Mouse (Mus musculus) kidney, postnatal 0 days (tissue): ENCODE measurements around the gene Gm49776. TPM values are rescaled to one million over a fixed set of nuclear protein-coding genes. Genes with fewer than 3 reads are reported as not detected.

ENCODE experiments used
- ATAC-seq: fragments of 200-750 bp; cut with Nextera tagmentation; replicated peaks from 2 replicates; pipeline ENCODE4 v1.8.0; 2017; ENCODE audit warnings: low read depth, moderate number of reproducible peaks, moderate TSS enrichment, moderate library complexity; ENCODE audit not compliant: low FRiP score
- DNase-seq: peaks from one replicate; pipeline ENCODE4 v3.0.0-alpha.2; 2016; ENCODE audit warnings: low spot score
- H3K27ac ChIP-seq: fragments of 300-500 bp; sonication (generic); 2 replicates; pipeline ENCODE4 v1.5.1; 2014; ENCODE audit warnings: mild to moderate bottlenecking
- H3K27me3 ChIP-seq: fragments of 300-500 bp; sonication (generic); 2 replicates; pipeline ENCODE4 v1.6.1; 2014; ENCODE audit warnings: low read length, mixed read lengths; ENCODE audit not compliant: insufficient read depth
- H3K36me3 ChIP-seq: fragments of 300-500 bp; sonication (generic); 2 replicates; pipeline ENCODE4 v1.6.1; 2014; ENCODE audit warnings: low read length, mixed read lengths; ENCODE audit not compliant: insufficient read depth
- H3K4me1 ChIP-seq: fragments of 300-500 bp; sonication (generic); replicated peaks from 2 replicates; pipeline ENCODE4 v1.6.1; 2014; ENCODE audit warnings: antibody characterized with exemption, low read length, mixed read lengths; ENCODE audit not compliant: insufficient read depth
- H3K4me2 ChIP-seq: fragments of 300-500 bp; sonication (generic); 2 replicates; pipeline ENCODE4 v1.6.1; 2014; ENCODE audit warnings: mild to moderate bottlenecking, low read length, moderate library complexity, mixed read lengths
- H3K4me3 ChIP-seq: fragments of 300-500 bp; sonication (generic); replicated peaks from 2 replicates; pipeline ENCODE4 v1.5.1; 2014; ENCODE audit warnings: low read depth, low read length
- H3K9ac ChIP-seq: fragments of 300-500 bp; sonication (generic); 2 replicates; pipeline ENCODE4 v1.6.1; 2014; ENCODE audit warnings: low read depth, low read length
- H3K9me3 ChIP-seq: fragments of 300-500 bp; sonication (generic); replicated peaks from 2 replicates; pipeline ENCODE4 v1.6.1; 2016; ENCODE audit warnings: low read length, inconsistent platforms, mixed read lengths
- CTCF ChIP-seq: IDR thresholded peaks from 2 replicates; pipeline ENCODE4 v1.5.1; 2016; ENCODE audit warnings: antibody characterized with exemption, low read depth, mild to moderate bottlenecking, moderate library complexity
- WGBS: fragments of 180-500 bp; shearing (Covaris S2); extraction: QIAGEN DNeasy Blood & Tissue Kit; methylation state at CpG from one replicate; pipeline ENCODE4 v1.1.7; 2014; 5-methylcytosine and 5-hydroxymethylcytosine counted together
- polyA plus RNA-seq: library from polyadenylated mRNA; unstranded; fragments of >200 nt; fragmentation: Nextera tagmentation; extraction: Ambion mirVana; gene quantifications from 2 replicates; pipeline ENCODE4 v1.2.1, GENCODE M21; 2015

Gene Gm49776
- polyA plus RNA-seq, 1 experiment from 2014 or later = 3.0 TPM

- H3K4me1 ChIP-seq = no peaks in the 10 kb centered on the region
- DNase-seq = no peak
- H3K4me2 ChIP-seq = no peak overlapping the region
- WGBS = 85% methylated on average over 2 of the region's 2 CpGs
- H3K27ac ChIP-seq = no peak overlapping the region
- peaks cover 39% of the 10 kb centered on the region for H3K36me3 ChIP-seq
- no peak overlapping the region for H3K4me3 ChIP-seq
- no peak overlapping the region for H3K9ac ChIP-seq
- no peaks in the 10 kb centered on the region for H3K9me3 ChIP-seq
- no peak for TF ChIP-seq CTCF
- ATAC-seq = no peak
- no peaks in the 10 kb centered on the region for H3K27me3 ChIP-seq
Observed at GRCm38 (mm10) chr16:18265024-18265423, 6.9 kb upstream of the Gm49776 start.

- 91% methylated on average over 1 of the region's 1 CpGs for WGBS
- peaks cover 71% of the 10 kb centered on the region for H3K36me3 ChIP-seq
Observed at GRCm38 (mm10) chr16:18253866-18254265, 4.3 kb downstream of the Gm49776 start.

DNA sequence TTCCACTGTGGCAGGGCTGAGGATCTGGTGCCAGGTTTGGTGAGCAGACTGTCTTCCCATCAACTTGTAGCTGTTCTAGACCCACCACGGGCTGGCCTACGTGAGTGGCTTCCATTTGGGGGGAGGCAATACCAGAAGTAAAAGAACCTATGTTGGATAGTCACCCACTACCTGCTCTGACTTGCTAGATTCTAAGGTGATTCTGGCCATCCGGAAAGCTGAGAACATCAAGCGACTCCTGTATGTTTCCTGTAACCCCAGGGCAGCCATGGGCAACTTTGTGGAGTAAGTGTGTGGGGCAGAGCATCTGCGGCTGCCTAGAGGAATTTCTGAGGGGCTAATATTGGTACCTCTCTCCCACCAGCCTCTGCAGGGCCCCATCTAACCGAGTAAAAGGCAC, 5.4 kb downstream of the Gm49776 start:
- TF ChIP-seq CTCF = no peak
- Histone ChIP-seq H3K27ac (no peak overlapping the region), H3K4me3 (no peak overlapping the region), H3K4me2 (no peak overlapping the region), H3K9me3 (no peaks in the 10 kb centered on the region), H3K4me1 (peaks cover 12% of the 10 kb centered on the region; the same call in 1 of the 2 replicates), H3K36me3 (peaks cover 62% of the 10 kb centered on the region), H3K9ac (no peak overlapping the region), H3K27me3 (no peaks in the 10 kb centered on the region)
- WGBS = 81% methylated on average over 6 of the region's 6 CpGs
- no peak for DNase-seq
- ATAC-seq = no peak

More at GRCm38 (mm10) chr16:18253866-18254265, 4.3 kb downstream of the Gm49776 start:
- Histone ChIP-seq H3K4me3 (no peak overlapping the region), H3K9me3 (no peaks in the 10 kb centered on the region), H3K4me2 (no peak overlapping the region), H3K27ac (no peak overlapping the region), H3K4me1 (peaks cover 12% of the 10 kb centered on the region; the same call in 1 of the 2 replicates), H3K9ac (no peak overlapping the region), H3K27me3 (no peaks in the 10 kb centered on the region)
- DNase-seq = no peak
- ATAC-seq = no peak
- no peak for TF ChIP-seq CTCF

GRCm38 (mm10) chr16:18250828-18251790, 7.0 kb downstream of the Gm49776 start:
- 55% methylated on average over 10 of the region's 10 CpGs for WGBS
- no peak for TF ChIP-seq CTCF
- no peak overlapping the region for H3K4me3 ChIP-seq
- H3K36me3 ChIP-seq = peaks cover 46% of the 10 kb centered on the region
- no peak for DNase-seq
- peaks cover 23% of the 10 kb centered on the region; the same call in 1 of the 2 replicates for H3K4me1 ChIP-seq
- 0 out of 2 replicates have a peak overlapping the region, but pooled peaks have one; percentile 10 for H3K9ac ChIP-seq
- H3K27me3 ChIP-seq = no peaks in the 10 kb centered on the region
- H3K4me2 ChIP-seq = peak overlapping the region; percentile 94
- ATAC-seq = no peak
- no peak overlapping the region for H3K27ac ChIP-seq
- no peaks in the 10 kb centered on the region for H3K9me3 ChIP-seq

DNA sequence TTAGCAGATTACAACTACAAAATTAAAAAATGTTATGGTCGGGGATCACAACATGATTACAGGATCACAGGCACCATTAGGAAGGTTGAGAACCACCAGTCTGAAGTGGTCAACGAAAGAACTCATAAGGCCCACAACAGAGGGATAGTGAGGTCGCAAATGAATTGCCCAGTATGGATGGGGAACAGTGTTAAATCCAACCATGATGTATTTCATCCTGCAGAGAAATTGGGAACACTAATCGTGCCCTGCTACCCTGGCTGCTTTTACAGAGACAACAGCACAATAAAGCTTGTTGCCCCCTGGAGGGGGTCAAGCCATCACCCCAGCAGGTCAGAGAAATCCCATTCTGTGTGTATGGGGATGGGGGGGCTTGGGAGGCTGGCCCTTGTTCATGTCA, 7.9 kb downstream of the Gm49776 start:
- H3K4me2 ChIP-seq = peak overlapping the region; percentile 94
- ATAC-seq (no peak), DNase-seq (no peak)
- H3K4me1 ChIP-seq = peaks cover 23% of the 10 kb centered on the region; the same call in 1 of the 2 replicates
- no peak for TF ChIP-seq CTCF
- WGBS = 51% methylated on average over 4 of the region's 4 CpGs
- H3K9me3 ChIP-seq = no peaks in the 10 kb centered on the region
- H3K4me3 ChIP-seq = no peak overlapping the region; the same call in 1 of the 2 replicates
- H3K27ac ChIP-seq = no peak overlapping the region
- H3K27me3 ChIP-seq = no peaks in the 10 kb centered on the region
- peaks cover 42% of the 10 kb centered on the region for H3K36me3 ChIP-seq
- H3K9ac ChIP-seq = 0 out of 2 replicates have a peak overlapping the region, but pooled peaks have one; percentile 90

DNA sequence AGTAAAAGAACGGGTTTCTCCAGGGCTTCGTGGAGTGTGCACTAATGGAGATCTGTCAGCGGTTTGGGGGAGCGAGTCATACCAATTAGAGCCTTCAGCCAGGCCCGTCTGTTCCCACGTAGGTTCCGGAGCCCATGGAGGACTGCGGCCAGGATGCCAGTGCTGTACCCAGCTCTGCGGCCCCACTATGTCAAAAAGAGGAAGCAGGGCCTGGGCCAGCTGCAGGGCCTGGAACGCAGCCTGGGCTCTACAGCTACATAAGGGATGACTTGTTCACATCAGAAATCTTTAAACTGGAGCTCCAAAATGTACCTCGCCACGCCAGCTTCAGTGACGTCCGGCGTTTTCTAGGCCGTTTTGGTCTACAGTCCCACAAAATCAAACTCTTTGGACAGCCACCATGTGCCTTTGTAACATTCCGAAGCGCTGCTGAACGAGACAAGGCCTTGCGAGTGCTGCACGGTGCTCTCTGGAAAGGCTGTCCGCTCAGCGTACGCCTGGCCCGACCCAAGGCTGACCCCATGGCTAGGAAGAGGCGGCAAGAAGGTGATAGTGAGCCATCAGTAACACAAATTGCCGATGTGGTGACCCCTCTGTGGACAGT, 8.7 kb downstream of the Gm49776 start:
- peaks cover 23% of the 10 kb centered on the region; the same call in 1 of the 2 replicates for H3K4me1 ChIP-seq
- H3K4me3 ChIP-seq = peak overlapping the region; percentile 92
- H3K9ac ChIP-seq = peak overlapping the region; percentile 90
- no peak for TF ChIP-seq CTCF
- no peak for ATAC-seq
- H3K27ac ChIP-seq = peak overlapping the region; percentile 93
- DNase-seq = peak; percentile 57
- H3K36me3 ChIP-seq = peaks cover 46% of the 10 kb centered on the region
- no peaks in the 10 kb centered on the region for H3K9me3 ChIP-seq
- no peaks in the 10 kb centered on the region for H3K27me3 ChIP-seq
- peak overlapping the region; percentile 94 for H3K4me2 ChIP-seq
- WGBS = 2% methylated on average over 27 of the region's 27 CpGs
